Mouse (Mus musculus): ENCODE measurements around the gene Gpr18. TPM values are rescaled to one million over a fixed set of nuclear protein-coding genes. Genes with fewer than 3 reads are reported as not detected.
A peak's percentile ranks its signal among the peaks of the same experiment; 100 is the strongest.

The Gpr18 gene
- total RNA-seq, 2 experiments from 2014 or later: not detected

DNA sequence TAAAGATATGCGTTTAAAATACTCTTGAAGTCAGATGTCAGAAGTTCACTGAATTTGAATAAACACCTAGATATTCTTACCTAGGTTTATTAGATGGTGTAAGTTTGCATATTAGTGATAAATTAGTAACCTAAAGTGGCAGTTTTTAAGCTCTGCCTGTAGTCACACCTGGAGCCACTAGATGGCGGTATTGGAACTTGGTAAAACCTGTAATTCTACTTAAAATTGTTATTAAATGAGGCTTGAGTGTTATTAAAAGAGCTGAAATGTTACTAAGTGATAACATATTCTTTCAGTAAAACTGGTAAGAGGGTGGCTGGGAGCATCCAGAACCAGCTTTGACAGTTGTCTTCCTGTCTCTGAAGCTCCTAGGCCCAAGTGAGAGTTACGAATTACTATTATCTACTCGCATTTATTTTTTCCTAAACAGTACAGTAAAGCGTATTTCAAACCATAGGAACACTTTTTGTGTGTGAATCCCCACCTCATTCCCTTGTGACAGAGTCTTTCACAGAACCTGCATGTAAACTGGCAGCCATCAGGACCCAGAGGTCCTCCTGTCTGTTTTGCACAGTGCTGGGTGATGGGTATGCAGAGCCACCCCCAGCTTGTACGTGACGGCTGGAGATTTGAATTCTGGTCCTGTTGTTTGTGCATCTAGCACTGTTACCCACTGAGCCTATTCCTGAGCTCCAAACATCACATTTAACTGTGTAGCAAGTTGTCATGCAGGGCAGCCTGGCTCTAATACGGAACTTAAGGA, 13.0 kb upstream of the Gpr18 start:
- peak; percentile 46 to 57 for DNase-seq (ENCODE audit: low spot score in 2 of 2)
- intact Hi-C loops (cut with DNase I): loop anchor here (1.0 kb wide), 1 partner anchor 132 kb away; no protein-coding TSS in a partner anchor

DNA sequence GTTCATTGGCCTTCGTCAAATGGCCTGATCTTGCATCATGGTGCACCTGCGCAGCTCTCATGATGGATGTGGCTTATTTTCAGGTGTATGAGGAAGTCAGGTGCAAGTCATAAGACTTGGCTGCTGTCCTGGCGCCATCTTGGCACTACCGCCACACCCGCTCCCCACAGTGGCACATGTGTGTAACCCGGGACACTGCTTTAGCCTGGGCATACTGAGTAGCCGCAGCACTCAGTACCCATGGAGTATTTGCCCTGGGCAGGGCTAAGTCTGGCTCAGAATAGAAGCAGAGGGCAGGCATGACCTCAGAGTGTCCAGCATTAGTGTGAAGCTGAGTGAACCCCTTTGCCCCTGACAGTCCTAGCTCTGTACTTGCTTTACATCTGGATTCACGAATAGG, 11.9 kb upstream of the Gpr18 start:
- intact Hi-C loops (cut with DNase I): no loop called here

DNA sequence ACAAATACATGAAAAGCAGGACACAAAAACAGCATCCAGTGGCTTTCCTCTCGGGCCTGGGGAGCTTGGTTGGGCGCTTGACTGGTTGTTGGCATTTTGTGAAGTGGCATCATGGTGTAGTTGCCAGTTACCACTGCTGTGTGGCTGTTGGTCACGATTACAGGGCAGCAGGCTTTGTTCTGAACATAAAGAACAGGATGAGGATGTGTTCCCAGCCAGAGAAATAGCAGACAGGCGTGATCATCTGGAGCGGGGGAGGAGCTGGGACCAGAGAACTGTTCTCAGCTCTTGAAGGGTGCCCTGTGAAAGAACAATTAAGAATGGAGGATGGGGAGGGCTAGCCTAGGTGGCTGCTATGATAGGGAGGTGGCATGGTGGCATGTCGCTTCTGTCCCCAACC, 11.3 kb upstream of the Gpr18 start:
- DNase-seq (ENCODE audit: low spot score in 2 of 2): no peak
- intact Hi-C loops (cut with DNase I): no loop called here

More for the DNA sequence above, 11.9 kb upstream of the Gpr18 start:
- DNase-seq (ENCODE audit: low spot score in 2 of 2): no peak

DNA sequence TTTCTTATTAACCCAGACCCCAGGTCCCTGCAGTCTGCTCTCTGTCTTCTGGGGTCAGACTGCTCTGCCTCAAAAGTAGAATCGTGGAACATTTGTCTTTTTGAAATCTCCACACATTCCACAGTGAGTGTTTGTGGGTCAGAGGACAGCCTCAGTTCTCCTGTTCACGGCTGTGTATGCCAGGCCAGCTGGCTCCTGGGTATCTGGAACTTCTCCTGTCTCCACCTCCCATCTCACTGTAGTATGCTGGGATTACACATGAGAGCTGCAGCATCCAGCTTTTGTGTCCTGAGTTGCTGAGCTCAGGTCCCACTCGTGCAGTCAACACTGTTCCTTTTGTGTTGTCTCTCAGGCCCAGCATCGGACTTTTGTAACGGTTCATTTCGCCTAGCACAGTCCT, 9.3 kb upstream of the Gpr18 start:
- intact Hi-C loops (cut with DNase I): loop anchor here (5.0 kb wide), 1 partner anchor 338 kb away; no protein-coding TSS in a partner anchor
- DNase-seq (ENCODE audit: low spot score in 2 of 2): no peak

DNA sequence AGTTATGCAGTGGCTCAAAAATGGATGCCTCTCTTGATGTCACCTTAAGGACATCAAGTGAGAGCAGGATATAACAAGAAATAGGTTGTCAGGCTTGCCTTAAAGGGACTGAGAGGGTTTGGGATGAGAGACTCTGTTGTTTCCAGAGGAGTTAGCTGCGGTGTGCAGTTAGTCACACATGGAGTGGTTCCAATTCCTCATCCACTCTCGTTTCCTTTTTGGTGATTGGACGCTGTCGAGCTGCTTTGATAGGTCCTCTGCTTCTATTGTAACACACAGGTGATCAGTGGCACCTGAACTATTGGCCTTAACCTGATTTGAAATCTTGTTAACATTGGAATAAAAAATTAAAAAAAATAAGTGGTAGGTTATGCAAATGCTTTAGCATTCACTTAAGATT, 7.2 kb upstream of the Gpr18 start:
- intact Hi-C loops (cut with DNase I): loop anchor here (5.0 kb wide), 1 partner anchor 335 kb away; no protein-coding TSS in a partner anchor
- no peak for DNase-seq (ENCODE audit: low spot score in 2 of 2)

DNA sequence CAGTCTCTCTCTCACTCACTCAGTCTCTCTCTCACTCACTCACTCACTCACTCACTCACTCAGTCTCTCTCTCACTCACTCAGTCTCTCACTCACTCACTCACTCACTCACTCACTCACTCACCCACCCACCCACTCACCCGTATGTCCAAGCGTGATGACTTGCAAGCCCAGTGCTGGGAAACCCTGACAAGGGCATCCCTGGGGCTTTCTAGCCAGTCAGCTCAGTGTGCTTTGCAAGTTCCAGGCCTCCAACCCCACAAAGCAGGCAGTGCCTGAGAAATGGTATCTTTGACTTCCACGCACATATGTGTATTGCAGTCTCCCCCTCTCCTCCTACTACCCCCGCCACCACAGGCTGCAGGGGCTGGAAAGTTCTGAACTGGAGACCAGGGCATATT, 6.4 kb upstream of the Gpr18 start:
- DNase-seq (ENCODE audit: low spot score in 2 of 2): no peak
- intact Hi-C loops (cut with DNase I): loop anchor here (5.0 kb wide), 1 partner anchor 335 kb away; no protein-coding TSS in a partner anchor

DNA sequence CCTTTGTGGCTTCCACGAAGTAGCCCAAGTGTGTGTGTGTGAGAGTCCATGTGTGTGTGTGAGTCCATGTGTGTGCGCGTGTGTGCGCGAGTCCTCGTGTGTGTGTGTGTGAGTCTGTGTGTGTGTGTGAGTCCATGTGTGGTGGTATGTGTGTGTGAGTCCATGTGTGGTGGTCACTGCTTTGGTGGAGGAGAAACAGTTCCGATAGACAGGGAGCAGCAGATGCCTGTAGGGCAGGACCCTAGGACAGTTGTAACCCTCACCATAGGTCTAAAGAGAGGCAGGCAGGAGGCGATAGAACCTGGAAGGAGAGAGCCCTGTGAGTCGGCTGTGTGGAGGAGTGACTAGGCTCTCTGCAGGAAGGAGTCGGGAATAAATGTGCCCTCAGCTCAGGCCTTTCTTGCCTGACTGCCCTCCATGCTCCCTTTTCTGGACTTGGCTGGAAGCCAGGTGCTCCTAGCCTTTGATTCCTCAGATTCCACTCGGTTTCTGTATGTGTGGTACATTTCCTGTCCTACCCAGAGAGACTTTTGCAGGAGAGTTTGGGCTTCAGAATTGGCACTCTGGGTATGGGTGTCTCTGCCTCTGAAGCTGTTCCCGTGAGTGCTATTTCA, 5.0 kb upstream of the Gpr18 start:
- intact Hi-C loops (cut with DNase I): loop anchor here (5.0 kb wide), 1 partner anchor 333 kb away; no protein-coding TSS in a partner anchor
- DNase-seq (ENCODE audit: low spot score in 2 of 2): no peak

DNA sequence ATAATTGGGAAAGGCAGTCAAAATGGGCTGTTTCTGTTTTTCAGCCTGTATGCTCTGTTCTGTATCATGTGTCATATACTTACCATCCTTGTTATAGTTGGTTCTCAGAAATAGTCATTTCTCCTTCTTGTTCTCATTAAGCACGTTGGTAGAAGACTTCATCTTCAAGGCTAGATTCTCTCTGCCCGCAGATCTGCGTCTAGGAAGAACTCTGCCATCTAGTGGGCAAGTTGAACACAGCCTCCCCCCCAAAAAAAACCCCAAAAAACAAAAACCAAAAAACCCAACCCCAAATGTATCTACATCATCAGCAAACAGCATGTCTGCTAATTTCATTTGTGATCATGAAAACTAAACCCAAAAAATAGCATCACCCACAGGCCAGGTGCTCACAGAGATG, 4.2 kb upstream of the Gpr18 start:
- no peak for DNase-seq (ENCODE audit: low spot score in 2 of 2)

DNA sequence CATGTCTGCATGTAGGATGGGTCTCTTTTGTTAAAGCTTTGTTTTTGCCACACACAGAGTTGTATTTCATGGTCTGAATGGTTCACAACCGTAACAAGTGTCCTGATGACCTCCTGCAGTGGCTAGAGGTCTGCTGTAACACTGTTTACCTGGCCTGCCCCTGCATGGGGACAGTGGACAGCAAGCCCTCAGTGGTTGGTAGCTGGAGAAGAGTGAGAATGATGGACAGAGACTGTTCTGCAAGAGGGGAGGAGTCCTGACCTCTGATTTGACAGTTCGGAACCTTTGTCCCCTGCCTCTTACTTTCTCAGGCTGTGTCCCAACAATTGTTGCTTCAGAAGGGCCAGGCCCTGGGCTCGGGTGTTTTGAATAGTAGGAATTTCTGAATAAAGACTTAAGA, 2.7 kb upstream of the Gpr18 start:
- DNase-seq (ENCODE audit: low spot score in 2 of 2): no peak
- intact Hi-C loops (cut with DNase I): no loop called here

More for the DNA sequence above, 4.2 kb upstream of the Gpr18 start:
- intact Hi-C loops (cut with DNase I): loop anchor here (1.0 to 5.0 kb wide), 2 partner anchors 54 to 332 kb away; no protein-coding TSS in a partner anchor

DNA sequence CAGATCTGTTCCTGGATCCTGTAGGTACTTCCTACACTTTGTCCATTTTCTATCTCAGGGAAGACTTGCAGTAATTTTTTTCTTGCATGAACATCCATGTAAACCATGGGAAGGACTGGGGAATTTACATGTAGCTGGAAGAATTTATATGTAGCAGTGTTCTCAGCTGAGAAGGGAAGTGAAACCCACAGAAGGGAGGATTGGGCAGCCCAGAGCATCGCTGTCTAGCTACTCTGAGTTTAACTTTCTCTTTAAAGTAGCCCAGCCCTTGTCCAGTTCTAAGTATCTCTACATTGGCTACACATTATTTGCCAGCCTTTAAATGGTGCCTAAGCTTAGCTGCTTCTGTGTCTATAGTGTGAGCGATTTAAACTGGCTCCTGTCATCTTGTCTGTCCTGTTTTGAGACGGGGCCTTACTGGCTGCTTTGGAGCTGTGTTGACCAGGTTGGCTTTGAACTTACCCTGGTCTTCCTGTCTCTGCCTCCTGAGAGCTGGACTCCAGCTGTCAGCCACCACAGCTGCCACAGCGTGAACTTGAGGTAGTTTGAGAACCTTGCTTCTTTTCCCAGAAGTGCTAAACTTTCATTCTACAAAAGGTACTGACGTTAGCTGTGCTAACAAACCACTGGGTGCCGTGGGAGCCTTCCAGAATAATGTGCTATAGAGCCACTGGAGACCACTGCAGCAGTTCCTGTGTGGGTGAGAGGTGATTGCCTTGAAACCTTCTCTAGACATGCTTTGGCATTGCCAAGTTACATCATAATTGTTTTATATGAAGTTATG, 922 bp upstream of the Gpr18 start:
- no peak for DNase-seq (ENCODE audit: low spot score in 2 of 2)

DNA sequence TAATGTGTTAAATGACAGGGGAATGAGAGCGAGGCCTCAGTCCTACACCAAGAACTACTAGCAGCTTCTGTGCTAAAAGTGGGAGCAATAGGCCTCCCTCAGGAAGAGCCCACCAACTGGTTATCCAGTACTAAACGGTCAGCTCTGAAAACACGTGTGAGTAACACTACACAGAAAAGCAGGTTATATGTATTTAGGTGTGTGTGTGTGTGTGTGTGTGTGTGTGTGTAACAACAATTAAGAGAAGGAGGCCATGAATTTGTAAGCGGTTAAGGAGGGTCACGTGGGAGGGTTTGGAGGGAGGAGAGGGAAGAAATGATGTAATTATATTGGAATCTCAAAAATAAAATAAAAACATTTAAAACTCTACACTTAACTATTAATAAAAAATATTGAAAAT, 438 bp downstream of the Gpr18 start:
- intact Hi-C loops (cut with DNase I): no loop called here
- no peak for DNase-seq (ENCODE audit: low spot score in 2 of 2)

More for the DNA sequence above, 922 bp upstream of the Gpr18 start:
- intact Hi-C loops (cut with DNase I): no loop called here

DNA sequence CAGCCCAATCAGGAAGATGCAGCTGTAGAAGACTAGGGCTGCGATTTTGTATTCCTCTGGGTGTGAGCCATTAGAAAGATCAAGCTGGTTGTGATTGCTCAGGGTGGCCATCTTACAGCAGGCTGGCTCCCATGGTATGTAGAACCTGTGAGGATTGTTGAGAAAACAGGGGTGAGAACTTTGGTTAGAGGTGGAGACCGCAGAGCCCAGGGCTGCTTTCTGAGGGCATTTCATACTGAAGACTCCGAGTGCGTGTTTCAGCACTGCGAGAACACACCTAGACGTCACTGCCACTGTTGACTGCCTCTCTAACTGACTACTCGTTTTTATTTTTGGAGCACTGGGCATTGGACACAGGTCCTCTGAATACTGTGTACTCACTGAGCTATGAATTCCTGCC, 3.1 kb downstream of the Gpr18 start:
- no peak for DNase-seq (ENCODE audit: low spot score in 2 of 2)
- intact Hi-C loops (cut with DNase I): no loop called here

DNA sequence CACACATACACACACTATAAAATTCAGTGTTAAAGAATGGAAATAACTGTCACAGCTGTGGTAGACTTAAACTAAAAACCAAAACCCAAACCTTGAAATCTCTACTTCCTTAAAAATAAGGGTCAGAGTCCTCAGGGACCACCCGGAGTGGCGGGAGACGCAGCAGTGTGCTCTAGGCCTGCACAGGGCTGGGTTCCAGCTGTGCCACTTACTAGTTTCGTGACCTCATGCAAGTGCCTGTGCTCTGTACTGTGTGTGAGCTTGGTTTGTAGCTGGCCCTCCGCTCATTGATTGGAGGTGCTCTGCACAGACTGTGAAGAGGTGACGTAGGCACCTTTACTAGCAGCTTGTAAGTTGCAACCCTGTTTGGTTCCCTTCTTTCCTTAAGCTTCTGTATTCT, 5.7 kb downstream of the Gpr18 start:
- intact Hi-C loops (cut with DNase I): no loop called here
- no peak for DNase-seq (ENCODE audit: low spot score in 2 of 2)

DNA sequence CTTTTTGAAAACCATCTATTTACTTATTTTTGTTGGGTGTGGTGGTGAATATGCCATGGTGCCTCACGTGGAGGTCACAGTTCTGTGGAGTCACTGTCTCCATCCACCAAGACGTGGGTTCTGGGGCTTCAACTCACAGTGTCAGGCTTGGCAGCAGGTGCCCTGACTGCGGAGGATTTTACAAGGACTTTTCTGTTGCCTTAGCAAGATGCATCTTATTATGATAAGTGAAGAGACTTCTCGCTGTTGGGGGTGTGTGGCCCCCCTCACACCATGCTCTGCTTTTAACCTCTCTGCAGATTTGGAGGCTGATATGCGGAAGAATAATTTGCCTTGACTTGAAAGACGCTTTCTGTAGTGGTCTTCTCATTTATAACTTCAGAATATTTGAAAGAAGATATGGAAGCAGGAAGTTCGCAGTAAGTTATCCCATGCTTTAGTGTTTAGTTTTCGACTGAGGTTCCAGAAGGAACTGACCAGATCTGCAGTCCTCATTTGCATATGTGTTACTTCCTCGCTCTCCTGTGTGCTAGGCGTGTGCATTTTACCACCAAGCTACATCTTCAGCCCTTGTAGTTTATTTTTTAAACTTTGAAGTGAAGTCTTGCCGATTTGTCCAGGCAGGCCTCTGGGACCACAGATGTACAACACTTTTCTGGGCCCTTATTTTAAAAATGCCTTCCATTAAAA, 8.4 kb downstream of the Gpr18 start:
- intact Hi-C loops (cut with DNase I): no loop called here
- DNase-seq (ENCODE audit: low spot score in 2 of 2): no peak

DNA sequence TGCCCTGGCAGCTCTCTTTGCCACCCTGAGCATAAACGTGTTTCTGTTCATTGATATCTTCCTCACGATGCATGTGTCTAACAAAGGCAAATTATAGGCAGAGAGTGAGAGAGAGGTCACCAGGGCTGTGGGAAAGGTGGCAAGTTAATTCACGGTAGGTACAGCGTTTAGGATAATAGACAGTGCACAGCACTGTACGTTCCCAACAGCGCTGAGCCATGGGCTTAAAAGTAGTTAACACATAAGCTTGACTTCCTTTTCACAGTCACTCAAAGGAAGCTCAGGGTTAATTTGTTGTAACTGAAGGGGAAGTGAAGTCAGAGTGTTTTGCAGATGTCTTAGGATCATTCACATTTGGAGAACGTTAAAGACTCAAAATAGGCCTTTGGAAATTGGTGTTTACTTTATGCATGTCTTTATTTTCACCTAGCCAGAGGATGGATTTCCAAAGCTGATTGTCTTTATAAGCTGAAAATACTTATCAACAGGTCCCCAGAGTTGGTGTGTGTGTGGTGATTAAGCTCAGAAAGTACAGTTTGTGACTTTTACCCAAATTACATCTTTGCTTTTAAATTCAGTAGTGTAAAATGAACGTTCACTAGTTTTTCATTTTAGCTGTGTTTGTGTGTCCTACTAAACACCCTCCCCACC, 9.1 kb downstream of the Gpr18 start:
- DNase-seq (ENCODE audit: low spot score in 2 of 2): no peak
- intact Hi-C loops (cut with DNase I): no loop called here

DNA sequence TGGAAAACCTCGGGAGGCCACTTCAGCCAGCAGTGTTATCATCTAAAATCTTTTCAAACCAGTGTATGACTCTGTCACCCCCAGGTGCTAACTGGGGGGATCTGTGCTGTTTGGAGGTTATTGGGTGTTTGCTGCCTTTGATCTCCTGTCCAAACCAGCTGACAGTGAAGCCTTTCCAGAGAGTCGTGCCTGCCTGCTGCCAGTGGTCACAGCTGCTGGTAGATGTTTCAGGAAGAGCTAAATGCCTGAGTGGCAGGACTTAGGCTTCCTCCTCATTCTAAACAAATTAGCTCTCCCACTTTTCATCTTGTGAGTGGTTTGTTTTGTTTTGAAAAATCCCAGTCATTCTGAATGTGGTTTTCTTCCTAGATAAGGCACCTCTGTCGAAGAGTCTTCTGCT, 10.8 kb downstream of the Gpr18 start:
- no peak for DNase-seq (ENCODE audit: low spot score in 2 of 2)
- intact Hi-C loops (cut with DNase I): no loop called here

DNA sequence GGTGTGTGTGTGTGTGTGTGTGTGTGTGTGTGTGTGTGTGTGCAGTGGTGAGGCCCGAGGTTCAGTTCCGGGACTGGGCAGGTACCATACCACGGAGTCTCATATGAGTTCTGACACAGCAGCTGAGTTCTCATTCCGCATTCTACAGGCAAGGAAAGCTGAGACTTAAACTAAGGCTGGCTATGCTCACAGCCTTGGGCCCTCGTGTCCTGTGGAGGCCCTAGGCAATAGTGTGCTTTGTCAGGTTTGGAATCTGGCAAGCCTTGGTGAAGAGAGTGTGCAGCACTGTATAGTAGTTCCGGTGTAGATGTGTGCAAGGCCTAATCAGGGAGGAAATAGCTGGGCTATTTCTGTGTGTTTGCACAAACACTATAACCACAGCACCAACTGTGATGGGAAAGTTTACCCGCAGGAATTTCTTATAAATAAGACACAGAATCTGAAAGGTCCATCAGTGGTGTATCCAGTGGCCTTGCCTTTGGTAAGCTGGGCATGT, 12.2 kb downstream of the Gpr18 start:
- intact Hi-C loops (cut with DNase I): no loop called here
- no peak for DNase-seq (ENCODE audit: low spot score in 2 of 2)

DNA sequence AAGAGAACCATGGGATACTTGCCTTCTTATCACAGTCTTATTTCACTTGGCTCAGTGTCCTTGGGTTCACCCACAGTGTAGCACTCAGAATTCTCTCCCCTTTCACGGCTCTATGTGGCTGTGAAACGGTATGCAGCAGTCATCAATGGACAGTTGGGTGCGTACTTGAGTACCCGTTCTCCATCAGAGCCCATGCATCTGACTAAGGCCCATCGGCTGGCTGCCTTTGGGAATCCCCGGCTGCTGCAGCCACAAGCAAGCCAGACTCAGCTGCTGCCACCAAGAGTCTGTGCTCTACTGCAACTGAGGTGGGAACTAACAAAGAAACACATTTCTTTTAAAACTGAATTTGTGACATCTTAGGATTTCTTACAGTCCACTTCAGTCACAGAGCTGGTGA, 14.1 kb downstream of the Gpr18 start:
- intact Hi-C loops (cut with DNase I): no loop called here
- no peak for DNase-seq (ENCODE audit: low spot score in 2 of 2)

DNA sequence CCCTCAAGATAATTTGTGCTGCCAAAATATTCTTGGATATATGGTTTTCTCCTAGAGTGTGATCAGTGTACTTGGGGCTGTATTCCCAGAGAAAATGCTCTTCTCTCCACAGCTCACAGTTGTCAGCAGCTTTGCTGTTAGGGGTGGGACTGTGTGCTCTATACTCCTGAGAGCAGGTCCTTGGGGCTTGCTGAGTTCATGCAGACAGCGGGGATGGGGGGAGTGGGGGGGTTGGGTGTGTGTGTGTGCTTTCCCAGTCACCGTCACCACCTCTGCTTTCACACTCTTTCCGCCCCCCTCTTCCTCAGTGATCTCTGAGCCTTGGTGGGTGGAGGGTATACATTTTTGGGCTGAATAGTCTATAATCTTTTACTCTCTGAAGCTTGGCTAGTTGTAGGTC, 16.5 kb downstream of the Gpr18 start:
- no peak for DNase-seq (ENCODE audit: low spot score in 2 of 2)
- intact Hi-C loops (cut with DNase I): no loop called here

Measured in left cerebral cortex, postnatal 25 days (tissue).